Mouse (Mus musculus): ENCODE data around the gene Ppip5k2. TPM values are rescaled to one million over a fixed set of nuclear protein-coding genes. Genes with fewer than 3 reads are reported as not detected.
A peak's percentile ranks its signal among the peaks of the same experiment; 100 is the strongest.

The Ppip5k2 gene
- polyA plus RNA-seq, 1 experiment = 2.9 TPM

DNA sequence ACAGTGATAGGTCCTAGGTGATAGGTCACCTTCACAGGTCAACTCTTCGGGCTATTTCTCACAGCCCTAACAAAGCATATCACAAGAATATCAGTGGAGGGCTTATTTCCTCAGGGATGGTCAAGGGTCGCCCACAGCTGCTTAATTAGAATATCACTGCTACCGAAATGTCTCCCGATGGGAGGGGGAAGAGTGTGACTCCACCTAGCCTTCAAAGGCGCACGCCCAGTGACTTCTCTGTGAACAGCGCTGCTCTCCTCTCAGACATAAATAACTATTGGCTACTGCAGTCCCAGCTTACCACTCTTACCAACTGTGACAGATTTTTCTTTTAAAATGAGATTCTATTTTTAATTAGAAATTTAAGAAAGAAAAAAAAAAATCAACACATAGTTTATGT lies 9.6 kb downstream of the Ppip5k2 start:
- Histone ChIP-seq H3K36me3 (replicated peaks; ENCODE audit: low read length) (peaks cover 60% of the 10 kb centered on the region), H3K27me3 (replicated peaks) (no peaks in the 10 kb centered on the region), H3K4me3 (replicated peaks) (peak overlapping the region; percentile 25), H3K4me1 (peaks cover 45% of the 10 kb centered on the region), H3K9me3 (no peaks in the 10 kb centered on the region)
- TF ChIP-seq FLI1 (IDR thresholded peaks at IDR 0.05; ENCODE audit: low read length) (no peak), GATA1 (IDR thresholded peaks at IDR 0.05; ENCODE audit: borderline replicate concordance, low read length) (no peak)

DNA sequence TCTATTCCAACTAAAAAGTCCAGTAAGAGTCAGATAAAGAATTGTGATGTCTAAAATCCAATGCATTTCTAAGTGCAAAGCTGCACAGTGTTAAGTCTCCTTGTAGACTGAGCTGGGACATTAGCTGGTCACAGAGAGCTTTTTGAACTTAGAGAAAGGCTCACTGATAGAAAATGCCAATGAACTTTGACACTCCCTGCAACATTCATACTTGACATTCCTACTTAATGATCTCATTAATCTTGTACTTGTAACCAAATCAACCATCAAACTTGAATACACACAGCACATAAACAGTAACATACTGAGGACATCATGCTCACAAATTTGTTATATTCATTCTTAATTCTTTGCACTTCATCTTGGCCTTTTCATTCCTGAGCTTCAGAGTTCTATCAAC lies 10.4 kb downstream of the Ppip5k2 start:
- Histone ChIP-seq H3K27me3 (replicated peaks) (no peaks in the 10 kb centered on the region), H3K36me3 (replicated peaks; ENCODE audit: low read length) (peaks cover 67% of the 10 kb centered on the region), H3K9me3 (no peaks in the 10 kb centered on the region), H3K4me3 (replicated peaks) (no peak overlapping the region), H3K4me1 (peaks cover 45% of the 10 kb centered on the region)
- no peak for TF ChIP-seq FLI1 (IDR thresholded peaks at IDR 0.05; ENCODE audit: low read length)

GRCm38 (mm10) chr1:97754392-97754791 lies 15.8 kb downstream of the Ppip5k2 start:
- H3K27me3 ChIP-seq (replicated peaks) = no peaks in the 10 kb centered on the region
- peak overlapping the region; percentile 5 for H3K4me3 ChIP-seq (replicated peaks)
- no peaks in the 10 kb centered on the region for H3K9me3 ChIP-seq
- no peak for TF ChIP-seq GATA1 (IDR thresholded peaks at IDR 0.05; ENCODE audit: borderline replicate concordance, low read length)
- TF ChIP-seq FLI1 (IDR thresholded peaks at IDR 0.05; ENCODE audit: low read length) = no peak
- H3K36me3 ChIP-seq (replicated peaks; ENCODE audit: low read length) = peaks cover 85% of the 10 kb centered on the region
- peaks cover 33% of the 10 kb centered on the region for H3K4me1 ChIP-seq

DNA sequence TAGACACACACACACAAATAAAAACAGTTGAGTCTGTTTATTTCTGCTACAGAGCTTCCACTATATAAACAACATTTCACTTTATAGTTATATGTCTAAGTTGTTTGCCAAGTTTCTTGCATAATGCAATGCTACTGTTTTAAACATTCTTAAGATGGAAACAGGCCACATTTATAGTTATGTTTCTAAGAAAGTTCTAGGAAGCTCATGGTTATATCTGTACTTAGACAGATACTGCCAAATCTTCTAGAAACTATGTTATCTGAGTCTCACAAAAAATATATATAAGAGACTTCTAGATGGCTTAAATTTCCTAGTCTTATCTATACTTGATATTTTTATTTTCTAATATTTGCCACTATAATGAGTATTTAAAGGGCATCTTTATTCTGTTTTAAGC lies 17.0 kb downstream of the Ppip5k2 start:
- Histone ChIP-seq H3K9me3 (no peaks in the 10 kb centered on the region), H3K4me3 (replicated peaks) (no peak overlapping the region), H3K36me3 (replicated peaks; ENCODE audit: low read length) (peaks cover 91% of the 10 kb centered on the region), H3K27me3 (replicated peaks) (no peaks in the 10 kb centered on the region), H3K4me1 (peaks cover 30% of the 10 kb centered on the region)
- TF ChIP-seq GATA1 (IDR thresholded peaks at IDR 0.05; ENCODE audit: borderline replicate concordance, low read length) (no peak), FLI1 (IDR thresholded peaks at IDR 0.05; ENCODE audit: low read length) (no peak)

- Histone ChIP-seq H3K9me3 (no peaks in the 10 kb centered on the region), H3K4me1 (peaks cover 19% of the 10 kb centered on the region), H3K36me3 (replicated peaks; ENCODE audit: low read length) (peaks cover 97% of the 10 kb centered on the region), H3K27me3 (replicated peaks) (no peaks in the 10 kb centered on the region), H3K4me3 (replicated peaks) (no peak overlapping the region)
- TF ChIP-seq FLI1 (IDR thresholded peaks at IDR 0.05; ENCODE audit: low read length) (no peak), GATA1 (IDR thresholded peaks at IDR 0.05; ENCODE audit: borderline replicate concordance, low read length) (no peak)
These were observed 22.0 kb downstream of the Ppip5k2 start for GRCm38 (mm10) chr1:97748163-97748562.

DNA sequence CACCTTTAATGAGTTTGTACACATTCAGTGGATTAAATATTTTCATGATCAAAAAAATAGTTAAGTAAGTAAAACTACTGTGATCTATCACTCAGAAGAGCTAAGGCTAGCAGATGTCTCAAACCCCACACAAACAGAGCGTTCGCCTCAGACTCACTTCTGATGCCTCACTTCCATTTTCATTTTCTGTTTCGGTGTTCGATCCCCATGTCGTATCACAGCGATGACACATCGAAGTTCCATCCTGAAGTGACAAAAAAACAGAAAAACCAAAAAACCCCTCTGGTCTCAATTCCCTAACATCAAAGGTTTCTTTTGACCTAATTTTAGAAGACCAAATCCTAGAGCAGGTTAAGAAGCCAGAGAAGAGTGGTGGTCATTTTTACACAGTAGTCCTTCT lies 23.9 kb downstream of the Ppip5k2 start:
- no peaks in the 10 kb centered on the region for H3K27me3 ChIP-seq (replicated peaks)
- peaks cover 97% of the 10 kb centered on the region for H3K36me3 ChIP-seq (replicated peaks; ENCODE audit: low read length)
- H3K4me3 ChIP-seq (replicated peaks) = no peak overlapping the region
- no peaks in the 10 kb centered on the region for H3K9me3 ChIP-seq
- H3K4me1 ChIP-seq = peaks cover 25% of the 10 kb centered on the region
- no peak for TF ChIP-seq GATA1 (IDR thresholded peaks at IDR 0.05; ENCODE audit: borderline replicate concordance, low read length)
- TF ChIP-seq FLI1 (IDR thresholded peaks at IDR 0.05; ENCODE audit: low read length) = no peak

DNA sequence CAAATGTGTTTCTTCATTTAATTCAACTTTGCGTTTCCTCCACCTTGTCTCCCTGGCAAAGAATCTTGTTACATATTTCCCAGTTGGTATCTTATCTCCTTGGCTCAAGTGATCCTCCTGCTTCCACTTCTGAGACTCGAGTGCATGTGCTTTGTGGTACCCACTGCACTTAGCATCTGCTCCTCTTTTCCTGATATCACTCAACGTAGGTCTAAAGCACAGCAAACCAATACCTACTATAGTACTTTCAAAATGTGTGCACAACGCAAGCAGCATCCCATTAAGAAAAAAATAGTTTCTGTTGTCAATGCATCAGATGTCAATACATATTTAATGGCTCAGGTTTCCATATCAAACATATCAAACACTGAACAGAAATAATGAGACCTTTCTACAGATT lies 24.5 kb downstream of the Ppip5k2 start:
- Histone ChIP-seq H3K4me1 (peaks cover 25% of the 10 kb centered on the region), H3K9me3 (no peaks in the 10 kb centered on the region), H3K27me3 (replicated peaks) (no peaks in the 10 kb centered on the region), H3K4me3 (replicated peaks) (no peak overlapping the region), H3K36me3 (replicated peaks; ENCODE audit: low read length) (peaks cover 97% of the 10 kb centered on the region)
- TF ChIP-seq FLI1 (IDR thresholded peaks at IDR 0.05; ENCODE audit: low read length) (no peak), GATA1 (IDR thresholded peaks at IDR 0.05; ENCODE audit: borderline replicate concordance, low read length) (no peak)

GRCm38 (mm10) chr1:97743063-97743462 lies 27.1 kb downstream of the Ppip5k2 start:
- peaks cover 22% of the 10 kb centered on the region for H3K4me1 ChIP-seq

DNA sequence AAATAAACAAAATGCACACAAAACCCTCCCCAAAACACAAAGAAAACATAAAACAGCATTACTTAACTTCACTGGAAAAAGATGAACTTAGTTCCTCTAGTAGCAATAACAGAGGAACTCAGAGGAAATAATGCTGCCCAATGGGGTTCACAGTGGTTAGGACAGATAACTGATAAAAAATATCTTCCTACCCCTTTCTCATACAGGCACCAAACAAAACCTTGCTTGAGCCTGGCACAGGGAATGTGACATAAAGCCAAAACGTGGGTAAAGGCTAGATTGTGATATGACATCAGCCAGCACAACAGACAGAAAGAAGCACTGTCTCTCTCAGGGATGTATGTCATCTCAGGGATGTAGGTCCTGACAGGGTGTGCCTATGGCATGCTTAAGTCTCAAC lies 40.9 kb downstream of the Ppip5k2 start:
- Histone ChIP-seq H3K36me3 (replicated peaks; ENCODE audit: low read length) (peaks cover 88% of the 10 kb centered on the region), H3K9me3 (no peaks in the 10 kb centered on the region), H3K4me1 (peaks cover 6% of the 10 kb centered on the region; the same call in 1 of the 2 replicates), H3K4me3 (replicated peaks) (no peak overlapping the region), H3K27me3 (replicated peaks) (no peaks in the 10 kb centered on the region)
- no peak for TF ChIP-seq GATA1 (IDR thresholded peaks at IDR 0.05; ENCODE audit: borderline replicate concordance, low read length)
- no peak for TF ChIP-seq FLI1 (IDR thresholded peaks at IDR 0.05; ENCODE audit: low read length)

More at GRCm38 (mm10) chr1:97743063-97743462, 27.1 kb downstream of the Ppip5k2 start:
- H3K4me3 ChIP-seq (replicated peaks) = peak overlapping the region; percentile 30
- H3K27me3 ChIP-seq (replicated peaks) = no peaks in the 10 kb centered on the region
- H3K36me3 ChIP-seq (replicated peaks; ENCODE audit: low read length) = peaks cover 99% of the 10 kb centered on the region
- TF ChIP-seq GATA1 (IDR thresholded peaks at IDR 0.05; ENCODE audit: borderline replicate concordance, low read length) (no peak), FLI1 (IDR thresholded peaks at IDR 0.05; ENCODE audit: low read length) (no peak)
- H3K9me3 ChIP-seq = no peaks in the 10 kb centered on the region

- Histone ChIP-seq H3K9me3 (no peaks in the 10 kb centered on the region), H3K36me3 (replicated peaks; ENCODE audit: low read length) (peaks cover 86% of the 10 kb centered on the region), H3K4me3 (replicated peaks) (no peak overlapping the region), H3K27me3 (replicated peaks) (no peaks in the 10 kb centered on the region), H3K4me1 (peaks cover 6% of the 10 kb centered on the region; the same call in 1 of the 2 replicates)
- TF ChIP-seq GATA1 (IDR thresholded peaks at IDR 0.05; ENCODE audit: borderline replicate concordance, low read length) (no peak), FLI1 (IDR thresholded peaks at IDR 0.05; ENCODE audit: low read length) (no peak)
These were observed 43.5 kb downstream of the Ppip5k2 start for GRCm38 (mm10) chr1:97726730-97727129.

DNA sequence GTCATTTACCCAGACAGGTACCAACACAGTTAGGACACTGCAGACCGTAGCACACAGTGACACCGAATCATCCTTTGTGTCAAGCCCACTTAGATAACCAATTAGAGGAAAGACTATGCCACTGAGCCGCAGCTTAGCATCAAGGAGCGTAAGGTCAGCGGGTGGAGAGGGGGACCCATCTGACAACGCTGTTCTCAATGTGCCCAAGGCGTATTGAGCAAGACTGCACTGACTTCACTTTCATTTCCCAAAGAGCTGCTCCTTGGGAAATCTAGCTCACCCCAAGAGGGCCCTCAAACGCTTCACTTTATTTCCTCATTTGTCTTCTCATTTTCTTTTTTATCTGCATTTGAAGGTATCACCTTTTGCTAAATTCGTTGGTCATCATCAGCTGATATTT lies 51.8 kb downstream of the Ppip5k2 start:
- Histone ChIP-seq H3K4me1 (no peaks in the 10 kb centered on the region), H3K36me3 (replicated peaks; ENCODE audit: low read length) (peaks cover 97% of the 10 kb centered on the region), H3K4me3 (replicated peaks) (peak overlapping the region; percentile 33), H3K9me3 (no peaks in the 10 kb centered on the region), H3K27me3 (replicated peaks) (no peaks in the 10 kb centered on the region)
- TF ChIP-seq FLI1 (IDR thresholded peaks at IDR 0.05; ENCODE audit: low read length) = no peak
- TF ChIP-seq GATA1 (IDR thresholded peaks at IDR 0.05; ENCODE audit: borderline replicate concordance, low read length) = no peak

All from megakaryocyte, embryonic 14.5 days (primary cell).